Mouse (Mus musculus) myocyte (in vitro differentiated cells): ENCODE results near the gene Cdca7l.

Source experiments
- MAX ChIP-seq: IDR thresholded peaks from one replicate; pipeline ENCODE4 v1.6.1; 2011; ENCODE audit warnings: low read depth, mild to moderate bottlenecking, control low read depth
- POLR2A ChIP-seq: IDR thresholded peaks from one replicate; pipeline ENCODE4 v1.6.1; 2011; ENCODE audit warnings: low read depth, mild to moderate bottlenecking, control low read depth, moderate library complexity; ENCODE audit not compliant: insufficient read length

DNA sequence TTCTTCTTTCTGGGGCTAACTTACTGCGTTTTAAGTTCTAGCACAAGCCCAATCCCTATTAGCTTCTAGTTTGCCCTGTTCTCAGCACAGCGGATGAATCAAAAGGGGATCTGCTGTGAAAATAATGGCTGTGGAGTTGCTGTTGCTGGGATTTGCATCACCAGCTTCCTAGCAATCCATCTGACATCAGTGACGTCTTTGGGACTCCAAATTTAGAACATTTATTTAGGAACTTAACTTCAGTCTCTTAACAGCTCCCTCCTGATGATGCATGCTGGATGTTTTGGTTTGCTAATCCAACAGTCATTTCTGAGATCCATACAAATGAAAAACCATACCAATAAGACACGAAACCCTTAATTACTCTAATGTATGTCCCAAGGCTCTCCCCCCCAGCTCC is 1.5 kb downstream of the Cdca7l start:
- TF ChIP-seq POLR2A = no peak
- TF ChIP-seq MAX = no peak
